In genomic region chr9:13466351-13466750, GRCm38 (mm10) we compare ENCODE assay signal across 11 mouse cellular contexts. TPM values are rescaled to one million over a fixed set of nuclear protein-coding genes. Genes with fewer than 3 reads are reported as not detected.
A peak's percentile ranks its signal among the peaks of the same experiment; 100 is the strongest.
DNase-seq lines count a peak whose midpoint lies in the region; ATAC-seq and TF ChIP-seq lines count a peak whose summit lies in the region.
"Had no signal": no experiment of that assay in that cellular context is flagged by ENCODE, and none has a peak within 500 bp of the region (broad histone marks: within the 10 kb centered on the region; RNA-seq: fewer than 3 reads in every experiment).

No protein-coding gene starts in this region.

- 30% methylated on average over 4 of the region's 4 CpGs for WGBS in macrophage (ENCODE audit: missing documents)
- 84% methylated on average over 4 of the region's 4 CpGs for WGBS in forebrain, embryonic 14.5 days

- no peaks in the 10 kb centered on the region for H3K79me2 ChIP-seq in macrophage (ENCODE audit: inconsistent target)

- H3K27ac ChIP-seq in left cerebral cortex, adult 2 months = peak overlapping the region; percentile 24
- peak overlapping the region; percentile 60 for H3K27ac ChIP-seq in macrophage
- H3K27ac ChIP-seq in forebrain, embryonic 14.5 days (ENCODE audit: low read depth, low read length) = no peak overlapping the region
- H3K27ac ChIP-seq: forebrain, embryonic 15.5 days had no signal

- no peak overlapping the region for H3K4me3 ChIP-seq in left cerebral cortex, adult 2 months
- peak overlapping the region; percentile 7; the same call in 1 of the 2 replicates for H3K4me3 ChIP-seq in macrophage (ENCODE audit: inconsistent target)
- H3K4me3 ChIP-seq in forebrain, embryonic 14.5 days (ENCODE audit: low read depth, low read length) = no peak overlapping the region
- H3K4me3 ChIP-seq: forebrain, embryonic 15.5 days had no signal

- no peak overlapping the region for H3K4me2 ChIP-seq in forebrain, embryonic 14.5 days (ENCODE audit: low read length)
- H3K4me2 ChIP-seq: forebrain, embryonic 15.5 days had no signal

- no peak overlapping the region for H3K9ac ChIP-seq in forebrain, embryonic 14.5 days (ENCODE audit: low read length)
- H3K9ac ChIP-seq: forebrain, embryonic 15.5 days had no signal

- TF ChIP-seq CTCF in left cerebral cortex, adult 2 months (IDR thresholded peaks at IDR 0.05) = no peak

- H3K27me3 ChIP-seq in forebrain, embryonic 14.5 days (replicated peaks; ENCODE audit: control insufficient read depth, insufficient read depth, low read length) = no peaks in the 10 kb centered on the region
- H3K27me3 ChIP-seq: forebrain, embryonic 15.5 days had no signal

- H3K9me3 ChIP-seq in forebrain, embryonic 14.5 days (replicated peaks; ENCODE audit: control insufficient read depth, low read length) = no peaks in the 10 kb centered on the region
- H3K9me3 ChIP-seq: forebrain, embryonic 15.5 days had no signal

- ATAC-seq in granulocyte monocyte progenitor cell, adult 5-6 weeks (replicated peaks; ENCODE audit: poor library complexity, severe bottlenecking) = peak; percentile 84
- no peak for ATAC-seq in forebrain, embryonic 14.5 days
- ATAC-seq: forebrain, embryonic 15.5 days had no signal

- H3K4me1 ChIP-seq in forebrain, embryonic 14.5 days (ENCODE audit: control insufficient read depth, insufficient read depth, low read length) = no peaks in the 10 kb centered on the region
- H3K4me1 ChIP-seq: forebrain, embryonic 15.5 days had no signal

- no peaks in the 10 kb centered on the region for H3K36me3 ChIP-seq in macrophage (ENCODE audit: inconsistent target)
- no peaks in the 10 kb centered on the region for H3K36me3 ChIP-seq in forebrain, embryonic 14.5 days (ENCODE audit: control insufficient read depth, insufficient read depth, low read length)
- H3K36me3 ChIP-seq: forebrain, embryonic 15.5 days had no signal

- intact Hi-C loops in left cerebral cortex, adult 2 months (cut with DNase I) = no loop called here
- intact Hi-C loops in left cerebral cortex, postnatal 10 days (cut with DNase I) = no loop called here

- DNase-seq in left cerebral cortex, adult 2 months (ENCODE audit: extremely low spot score in 1 of 2, low spot score in 2 of 2) = no peak
- no peak for DNase-seq in left cerebral cortex, postnatal 10 days (ENCODE audit: extremely low spot score in 1 of 2, low spot score in 2 of 2)
- DNase-seq in thymus, postnatal 14 days = peak; percentile 68
- no peak for DNase-seq in forebrain, embryonic 14.5 days (ENCODE audit: low spot score)
- no peak for DNase-seq in cerebellum, postnatal 14 days
- no peak for DNase-seq in urinary bladder, postnatal 10 days (ENCODE audit: low spot score)
- DNase-seq: right cerebral cortex, adult 18-20 months had no signal

RNA-seq across cellular contexts. Expression of gene Gm17571, which starts 19.8 kb away (rescaled TPM):
- not detected for total RNA-seq in left cerebral cortex, adult 2 months (2021)
- not detected for total RNA-seq in left cerebral cortex, postnatal 10 days (2021)
- total RNA-seq in granulocyte monocyte progenitor cell, adult 5-6 weeks (2014; fragmentation: Nextera tagmentation) = not detected in 2 replicates
- not detected in 2 replicates for total RNA-seq in granulocyte monocyte progenitor cell, adult 5-6 weeks (2017)
- not detected for total RNA-seq in macrophage (2018; cell fraction: chromatin; rRNA removed)
- not detected for total RNA-seq in macrophage (2018; cell fraction: cytosol; rRNA removed)
- not detected for total RNA-seq in macrophage (2018; cell fraction: nucleus; rRNA removed)
- not detected in 3 replicates for polyA plus RNA-seq in macrophage (2018)
- not detected in 2 replicates for polyA plus RNA-seq in forebrain, embryonic 14.5 days (2014; fragmentation: Nextera tagmentation; extraction: Ambion mirVana)
- total RNA-seq: layer of hippocampus, postnatal 14 days had no signal
- polyA plus RNA-seq: forebrain, embryonic 15.5 days had no signal
